Mouse (Mus musculus) lung, postnatal 0 days (tissue): ENCODE results near the gene Ap1b1. TPM values are rescaled to one million over a fixed set of nuclear protein-coding genes. Genes with fewer than 3 reads are reported as not detected.
A peak's percentile ranks its signal among the peaks of the same experiment; 100 is the strongest.

Experiments
- ATAC-seq: fragments of 200-750 bp; cut with Nextera tagmentation; 2 replicates; pipeline ENCODE4 v1.8.0; 2017; ENCODE audit warnings: moderate library complexity
- DNase-seq: peaks from one replicate; pipeline ENCODE4 v3.0.0-alpha.2; 2016; ENCODE audit warnings: low spot score
- H3K27ac ChIP-seq: fragments of 300-500 bp; sonication (generic); 2 replicates; pipeline ENCODE4 v1.5.1; 2014; ENCODE audit warnings: antibody characterized with exemption, mild to moderate bottlenecking, low read length, mixed read lengths
- H3K27me3 ChIP-seq: fragments of 300-500 bp; sonication (generic); replicated peaks from 2 replicates; pipeline ENCODE4 v1.6.1; 2014; ENCODE audit warnings: low read length, mixed read lengths; ENCODE audit not compliant: insufficient read depth
- H3K36me3 ChIP-seq: fragments of 300-500 bp; sonication (generic); 2 replicates; pipeline ENCODE4 v1.6.1; 2014; ENCODE audit warnings: low read length, mixed read lengths; ENCODE audit not compliant: insufficient read depth
- H3K4me1 ChIP-seq: fragments of 300-500 bp; sonication (generic); 2 replicates; pipeline ENCODE4 v1.6.1; 2014; ENCODE audit warnings: antibody characterized with exemption, low read depth, low read length, mixed read lengths; ENCODE audit not compliant: insufficient read depth
- H3K4me2 ChIP-seq: fragments of 300-500 bp; sonication (generic); replicated peaks from 2 replicates; pipeline ENCODE4 v1.6.1; 2014; ENCODE audit warnings: low read depth, mild to moderate bottlenecking, low read length, moderate library complexity, mixed read lengths
- H3K4me3 ChIP-seq: fragments of 300-500 bp; sonication (generic); 2 replicates; pipeline ENCODE4 v1.5.1; 2014; ENCODE audit warnings: low read depth, low read length
- H3K9ac ChIP-seq: fragments of 300-500 bp; sonication (generic); replicated peaks from 2 replicates; pipeline ENCODE4 v1.6.1; 2014; ENCODE audit warnings: low read depth, mild to moderate bottlenecking
- H3K9me3 ChIP-seq: fragments of 300-500 bp; sonication (generic); 2 replicates; pipeline ENCODE4 v1.6.1; 2016; ENCODE audit warnings: low read length, mixed read lengths
- CTCF ChIP-seq: IDR thresholded peaks from 2 replicates; pipeline ENCODE4 v1.5.1; 2016; ENCODE audit warnings: antibody characterized with exemption, mild to moderate bottlenecking
- EP300 ChIP-seq: IDR thresholded peaks from 2 replicates; pipeline ENCODE4 v1.6.1; 2016; ENCODE audit warnings: antibody characterized with exemption, mild to moderate bottlenecking, control low read depth
- WGBS: fragments of 180-500 bp; shearing (Covaris S2); extraction: QIAGEN DNeasy Blood & Tissue Kit; methylation state at CpG from one replicate; pipeline ENCODE4 v1.1.7; 2014; 5-methylcytosine and 5-hydroxymethylcytosine counted together
- polyA plus RNA-seq: library from polyadenylated mRNA; unstranded; fragments of >200 nt; fragmentation: Nextera tagmentation; extraction: Ambion mirVana; gene quantifications from 2 replicates; pipeline ENCODE4 v1.2.1, GENCODE M21; 2015

The Ap1b1 gene
- polyA plus RNA-seq, 1 experiment from 2014 or later = 27.3 TPM

DNA sequence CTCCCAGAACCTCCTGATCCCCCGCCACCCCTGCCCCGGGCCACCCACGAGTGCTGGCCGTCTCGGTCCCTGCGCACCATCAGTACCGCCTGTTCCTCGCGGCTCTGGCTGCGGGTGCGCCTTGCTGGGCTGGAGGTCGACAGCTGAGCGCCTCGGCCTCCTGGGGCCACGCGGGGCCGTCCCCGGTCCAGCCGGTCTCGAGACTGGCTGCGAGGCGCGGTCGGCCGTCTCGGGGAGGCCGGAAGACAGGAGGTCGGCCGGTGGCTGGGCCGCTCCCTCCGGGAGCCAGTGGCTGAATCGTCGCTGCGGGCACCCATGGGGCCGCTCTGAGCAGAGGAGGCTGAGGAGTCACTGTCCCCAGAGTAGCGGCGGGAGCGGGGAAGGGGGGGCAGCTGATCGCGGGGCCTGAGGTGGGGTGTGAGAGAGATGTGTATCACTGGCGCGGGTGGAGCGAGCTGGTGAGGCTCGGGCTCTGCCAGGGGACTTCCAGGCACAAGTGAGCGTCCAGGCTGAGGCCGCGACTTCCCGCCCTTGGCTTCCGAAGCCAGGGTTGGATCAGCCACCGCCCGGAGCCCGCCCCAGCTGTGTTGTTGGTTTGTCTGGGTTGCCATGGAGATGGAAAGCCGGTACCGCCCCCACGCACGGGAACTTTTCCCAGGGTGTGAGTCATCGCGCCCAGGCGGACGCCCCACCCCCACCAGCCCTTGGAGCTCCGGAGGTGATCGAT is 75.0 kb downstream of the Ap1b1 start:
- peaks cover 47% of the 10 kb centered on the region for H3K27me3 ChIP-seq
- peaks cover 46% of the 10 kb centered on the region for H3K4me1 ChIP-seq
- ATAC-seq (peak; percentile 79), DNase-seq (peak; percentile 95)
- H3K9me3 ChIP-seq = no peaks in the 10 kb centered on the region
- H3K9ac ChIP-seq = peak overlapping the region; percentile 29; the same call in 1 of the 2 replicates
- peak overlapping the region; percentile 33 for H3K4me3 ChIP-seq
- TF ChIP-seq EP300 = no peak
- TF ChIP-seq CTCF = no peak
- peaks cover 4% of the 10 kb centered on the region; the same call in 1 of the 2 replicates for H3K36me3 ChIP-seq
- WGBS = 5% methylated on average over 54 of the region's 62 CpGs
- H3K4me2 ChIP-seq = peak overlapping the region; percentile 78
- 0 out of 2 replicates have a peak overlapping the region, but pooled peaks have one; percentile 14 for H3K27ac ChIP-seq

DNA sequence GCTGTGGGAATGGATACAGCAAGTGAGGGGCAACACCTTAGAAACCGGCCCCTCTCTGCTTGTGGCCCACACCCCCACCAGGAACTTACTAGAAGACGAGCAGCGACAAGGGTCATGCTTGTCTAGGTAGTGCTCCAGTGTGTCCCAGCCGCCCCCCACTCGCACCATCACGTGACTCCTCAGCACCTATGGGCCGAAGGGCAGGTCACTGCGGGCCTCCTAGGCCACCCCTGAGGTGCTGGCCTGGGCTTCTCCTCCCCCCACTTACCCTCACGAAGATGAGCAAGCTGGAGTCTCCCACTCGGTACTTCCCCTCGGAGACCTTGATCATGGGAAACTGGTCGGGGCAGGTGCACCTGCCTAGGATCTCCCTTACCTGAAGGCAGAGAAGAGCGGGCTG is 75.7 kb downstream of the Ap1b1 start:
- TF ChIP-seq CTCF (no peak), EP300 (no peak)
- peak overlapping the region; percentile 33 for H3K4me3 ChIP-seq
- peak overlapping the region; percentile 14; the same call in 1 of the 2 replicates for H3K27ac ChIP-seq
- H3K4me1 ChIP-seq = peaks cover 46% of the 10 kb centered on the region
- peaks cover 4% of the 10 kb centered on the region; the same call in 1 of the 2 replicates for H3K36me3 ChIP-seq
- no peaks in the 10 kb centered on the region for H3K9me3 ChIP-seq
- 36% methylated on average over 13 of the region's 13 CpGs for WGBS
- ATAC-seq (no peak), DNase-seq (no peak)
- peak overlapping the region; percentile 78 for H3K4me2 ChIP-seq
- 0 out of 2 replicates have a peak overlapping the region, but pooled peaks have one; percentile 19 for H3K9ac ChIP-seq
- H3K27me3 ChIP-seq = peaks cover 40% of the 10 kb centered on the region

DNA sequence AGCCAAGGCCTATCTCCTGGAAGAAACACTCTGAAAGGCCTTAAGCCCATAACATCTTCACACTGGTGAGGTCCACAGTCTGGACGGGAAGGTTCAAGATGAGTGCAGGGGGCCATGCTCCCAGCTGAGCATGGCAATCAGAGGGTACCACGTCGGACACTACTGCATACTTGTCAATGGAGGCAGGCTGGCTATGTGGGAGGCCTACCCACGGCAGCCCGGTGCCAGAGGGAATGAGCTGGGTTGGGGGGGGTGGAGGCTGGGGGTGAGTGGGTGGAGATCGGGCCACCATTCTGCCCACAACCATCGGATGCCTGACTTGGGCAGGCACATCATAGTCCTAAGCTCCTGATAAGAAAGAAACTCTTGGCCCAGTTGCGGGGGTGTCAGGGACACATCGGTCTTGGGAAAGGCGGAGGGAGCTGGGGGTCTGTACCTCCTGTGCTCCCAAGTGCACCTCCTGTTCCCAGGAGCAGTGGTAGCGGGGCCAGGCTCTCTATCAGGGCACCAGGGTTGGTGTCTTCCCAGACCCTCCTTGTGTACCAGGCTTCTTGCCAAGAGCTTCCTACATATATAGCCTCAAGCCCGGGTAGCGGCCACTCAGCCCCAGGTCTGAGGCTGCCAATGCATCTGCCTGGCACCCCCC is 76.4 kb downstream of the Ap1b1 start:
- Histone ChIP-seq H3K4me1 (peaks cover 42% of the 10 kb centered on the region), H3K9me3 (no peaks in the 10 kb centered on the region), H3K9ac (no peak overlapping the region), H3K4me3 (no peak overlapping the region), H3K27ac (no peak overlapping the region), H3K36me3 (peaks cover 4% of the 10 kb centered on the region; the same call in 1 of the 2 replicates), H3K27me3 (peaks cover 33% of the 10 kb centered on the region), H3K4me2 (no peak overlapping the region)
- WGBS = 75% methylated on average over 13 of the region's 13 CpGs
- ATAC-seq = no peak
- TF ChIP-seq CTCF = no peak
- no peak for TF ChIP-seq EP300
- DNase-seq = no peak

DNA sequence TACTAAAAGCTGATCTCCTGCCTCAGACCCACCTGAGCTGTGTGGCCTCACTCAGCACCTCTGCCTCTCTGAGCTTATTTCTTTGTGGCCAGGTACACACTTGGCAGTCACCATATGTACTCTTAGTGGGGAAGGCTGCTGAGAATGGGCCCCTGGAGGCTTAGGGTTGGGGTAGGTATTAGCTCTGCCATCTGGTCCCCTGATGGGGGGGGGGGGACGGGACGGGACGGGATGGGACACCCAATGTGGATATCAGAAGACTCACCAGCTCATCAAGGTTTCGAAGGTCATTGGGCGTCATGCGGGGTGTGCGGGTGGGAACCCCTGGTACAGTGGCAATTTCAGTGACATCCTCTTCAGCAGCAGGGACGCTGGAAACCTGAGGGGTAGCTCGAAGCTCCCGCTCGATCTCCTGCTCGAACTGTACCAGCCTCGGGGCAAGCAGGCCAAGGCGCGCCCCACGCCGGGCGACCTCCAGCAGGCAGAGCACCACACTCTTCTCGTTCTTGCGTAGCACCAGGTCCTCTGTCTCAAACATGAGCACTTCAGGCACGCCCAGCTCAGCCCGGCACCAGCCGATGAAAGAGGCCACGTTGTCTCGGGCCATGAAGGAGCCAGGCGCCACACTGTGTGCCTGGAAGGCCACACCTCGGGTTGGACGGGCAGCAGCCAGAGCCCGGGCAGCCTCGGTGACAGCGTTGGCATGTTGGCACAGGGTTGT is 77.1 kb downstream of the Ap1b1 start:
- Histone ChIP-seq H3K4me3 (peak overlapping the region; percentile 60; the same call in 1 of the 2 replicates), H3K27ac (no peak overlapping the region), H3K27me3 (peaks cover 31% of the 10 kb centered on the region), H3K36me3 (peaks cover 10% of the 10 kb centered on the region; the same call in 1 of the 2 replicates), H3K4me1 (peaks cover 37% of the 10 kb centered on the region), H3K9me3 (no peaks in the 10 kb centered on the region), H3K9ac (no peak overlapping the region), H3K4me2 (peak overlapping the region; percentile 88)
- DNase-seq = peak; percentile 34
- TF ChIP-seq CTCF = no peak
- TF ChIP-seq EP300 = no peak
- no peak for ATAC-seq
- WGBS = 63% methylated on average over 31 of the region's 31 CpGs

DNA sequence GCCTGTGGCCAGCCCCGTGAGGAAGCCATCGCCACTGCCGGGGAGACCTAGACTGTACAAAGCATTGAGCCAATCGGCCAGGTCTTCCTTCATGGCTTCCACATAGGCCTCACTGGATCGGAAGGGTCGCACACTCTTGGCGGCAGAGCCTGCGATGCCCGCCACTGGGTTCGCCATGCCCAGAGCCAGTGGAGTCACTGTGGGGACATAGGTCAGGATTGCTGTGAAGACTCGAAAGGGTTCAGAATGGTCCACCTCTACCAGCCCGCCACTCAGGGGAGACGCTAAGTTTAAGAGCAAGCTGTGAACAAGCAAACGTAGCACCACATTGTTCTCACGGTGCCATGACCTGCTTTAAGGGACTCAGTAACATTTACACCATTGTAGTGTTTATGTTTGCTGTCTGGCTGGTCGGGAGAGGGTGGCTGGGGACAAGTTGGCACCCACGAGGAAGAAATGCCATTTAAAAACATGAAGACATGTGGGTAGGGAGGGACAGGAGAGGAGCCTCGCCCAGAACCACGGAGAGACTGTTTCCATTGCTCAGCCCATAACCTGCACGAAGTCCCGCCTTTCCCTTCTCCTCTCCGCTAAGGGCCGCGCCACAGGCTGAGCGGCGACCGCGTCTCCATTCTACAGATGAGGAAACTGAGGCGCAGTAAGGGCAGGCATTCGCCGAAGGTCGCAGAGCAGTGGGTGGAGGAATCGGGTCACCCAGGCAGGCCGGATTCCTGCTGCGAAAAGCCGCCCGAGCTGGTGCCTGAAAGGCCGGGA is 77.8 kb downstream of the Ap1b1 start:
- H3K36me3 ChIP-seq = peaks cover 10% of the 10 kb centered on the region; the same call in 1 of the 2 replicates
- H3K27ac ChIP-seq = no peak overlapping the region; the same call in 1 of the 2 replicates
- WGBS = 15% methylated on average over 36 of the region's 38 CpGs
- peaks cover 32% of the 10 kb centered on the region for H3K4me1 ChIP-seq
- peak overlapping the region; percentile 60 for H3K4me3 ChIP-seq
- ATAC-seq (no peak), DNase-seq (peak; percentile 57)
- peak overlapping the region; percentile 48 for H3K9ac ChIP-seq
- H3K4me2 ChIP-seq = peak overlapping the region; percentile 88
- no peaks in the 10 kb centered on the region for H3K9me3 ChIP-seq
- TF ChIP-seq EP300 = no peak
- no peak for TF ChIP-seq CTCF
- peaks cover 24% of the 10 kb centered on the region for H3K27me3 ChIP-seq
